Comparison of ENCODE assay signal across 8 mouse cellular contexts in the genomic region with DNA sequence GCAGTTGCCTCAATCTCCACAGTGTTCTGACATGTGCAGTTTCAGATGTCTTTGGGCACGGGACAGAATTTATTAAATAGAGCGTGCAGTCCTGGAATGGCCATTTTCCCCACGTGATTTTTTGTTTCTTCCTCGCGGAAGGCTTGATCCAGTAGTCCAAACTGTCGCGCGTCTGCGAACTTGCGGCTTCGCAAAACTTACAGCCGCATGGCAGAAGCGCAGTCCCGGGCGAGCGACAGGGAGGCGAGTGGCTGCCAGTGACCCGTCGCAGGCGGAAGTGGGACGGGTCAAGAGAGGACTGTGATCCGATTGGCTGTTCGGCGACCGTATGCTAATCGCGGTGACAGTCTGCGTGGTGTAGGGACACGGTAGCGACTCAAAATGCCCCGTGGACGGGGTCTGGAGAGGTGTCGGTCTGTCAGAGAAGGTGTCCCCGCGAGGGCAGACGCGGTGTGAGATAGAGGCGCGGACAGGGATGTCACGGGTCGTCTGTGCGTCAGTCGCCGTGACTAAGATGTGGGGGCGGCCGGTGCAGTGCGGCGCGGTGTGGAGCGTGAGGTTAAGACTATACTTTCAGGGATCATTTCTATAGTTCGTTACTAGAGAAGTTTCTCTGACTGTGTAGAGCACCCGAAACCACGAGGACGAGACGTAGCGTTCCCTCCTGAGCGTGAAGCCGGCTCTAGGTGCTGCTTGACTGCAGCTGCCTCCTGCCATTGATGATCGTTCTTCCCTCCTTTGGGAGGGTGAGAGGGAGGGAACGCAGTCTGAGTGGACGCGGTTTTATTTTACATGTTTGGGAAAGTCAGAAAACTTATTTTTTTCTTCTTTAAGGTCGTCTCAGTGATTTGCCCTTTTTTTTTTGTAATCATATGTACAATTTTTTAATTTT.
DNase-seq lines count a peak whose midpoint lies in the region; ATAC-seq lines count a peak whose summit lies in the region.
"Not testable (repeated sequence)": the region's sequence is repeated elsewhere in the genome, so short reads cannot be mapped to it uniquely, and the experiment has no call there.

No protein-coding gene starts in this region.

- WGBS in hindbrain, embryonic 12.5 days: 1% methylated on average over 26 of the region's 63 CpGs

- H3K4me2 ChIP-seq in hindbrain, embryonic 12.5 days (replicated peaks): peak overlapping the region; percentile 51

- ATAC-seq in hindbrain, embryonic 12.5 days (ENCODE audit: low FRiP score): peak; percentile 100

- DNase-seq in NIH3T3 (ENCODE audit: low read depth): peak; percentile 75
- peak; percentile 81 to 87 for DNase-seq in cerebellum, postnatal 10 days
- DNase-seq in frontal cortex, postnatal 14 days (ENCODE audit: low spot score in 2 of 2): peak; percentile 39 to 44
- peak; percentile 43 to 55 for DNase-seq in layer of hippocampus, postnatal 14 days (ENCODE audit: low spot score in 2 of 2)
- peak; percentile 75 for DNase-seq in lung, postnatal 10 days
- peak; percentile 42 for DNase-seq in ovary, postnatal 14 days (ENCODE audit: low spot score)
- DNase-seq in thymus, postnatal 10 days (ENCODE audit: low spot score in 2 of 2): peak; percentile 49 to 55

- 0 out of 2 replicates have a peak overlapping the region, but pooled peaks have one; percentile 20 for H3K9ac ChIP-seq in hindbrain, embryonic 12.5 days

- H3K9me3 ChIP-seq in hindbrain, embryonic 12.5 days (replicated peaks): not testable (repeated sequence)

- H3K4me3 ChIP-seq in hindbrain, embryonic 12.5 days: peak overlapping the region; percentile 25

- H3K36me3 ChIP-seq in hindbrain, embryonic 12.5 days: not testable (repeated sequence)

- peak overlapping the region; percentile 52; the same call in 1 of the 2 replicates for H3K27ac ChIP-seq in hindbrain, embryonic 12.5 days

- not testable (repeated sequence) for H3K27me3 ChIP-seq in hindbrain, embryonic 12.5 days

- not testable (repeated sequence) for H3K4me1 ChIP-seq in hindbrain, embryonic 12.5 days

Comparison
In these comparisons a context has a peak if more than half of its experiments do, and no peak if none do; other contexts are left out.
1. Peak in every context shown above with its lines: DNase-seq, ATAC-seq, H3K4me3 ChIP-seq and H3K27ac ChIP-seq.